Mouse (Mus musculus): ENCODE measurements at regions not wholly inside any gene's neighbourhood (a gene's known extent, or its start where the extent isn't known, plus 50 kb on each side); places are given as distances from the start of the nearest gene placed in this dataset.

- no peaks in the 10 kb centered on the region for H3K9me3 ChIP-seq (replicated peaks)
- no peak overlapping the region for H3K27ac ChIP-seq
- no peaks in the 10 kb centered on the region for H3K27me3 ChIP-seq (replicated peaks)
- no peaks in the 10 kb centered on the region for H3K4me1 ChIP-seq
- H3K4me2 ChIP-seq: no peak overlapping the region
- H3K9ac ChIP-seq: no peak overlapping the region
- H3K36me3 ChIP-seq: no peaks in the 10 kb centered on the region
- H3K4me3 ChIP-seq: no peak overlapping the region
- WGBS (ENCODE audit: insufficient replicate concordance): 85% methylated on average over 10 of the region's 10 CpGs
- ATAC-seq: no peak
Measured at GRCm38 (mm10) chr9:102410666-102411065, 56.2 kb upstream of the Ephb1 start.

- H3K27ac ChIP-seq: no peak overlapping the region
- no peak overlapping the region for H3K4me3 ChIP-seq
- H3K4me1 ChIP-seq: no peaks in the 10 kb centered on the region
- H3K27me3 ChIP-seq (replicated peaks): no peaks in the 10 kb centered on the region
- no peaks in the 10 kb centered on the region for H3K36me3 ChIP-seq
- H3K9ac ChIP-seq: no peak overlapping the region
- WGBS (ENCODE audit: insufficient replicate concordance): 28% methylated on average over 8 of the region's 8 CpGs
- H3K9me3 ChIP-seq (replicated peaks): no peaks in the 10 kb centered on the region
- no peak overlapping the region for H3K4me2 ChIP-seq
- ATAC-seq: peak; percentile 69
Measured at GRCm38 (mm10) chr9:102406017-102406416, 51.5 kb upstream of the Ephb1 start.
